24 mouse cellular contexts compared by ENCODE assay signal in the genomic region with DNA sequence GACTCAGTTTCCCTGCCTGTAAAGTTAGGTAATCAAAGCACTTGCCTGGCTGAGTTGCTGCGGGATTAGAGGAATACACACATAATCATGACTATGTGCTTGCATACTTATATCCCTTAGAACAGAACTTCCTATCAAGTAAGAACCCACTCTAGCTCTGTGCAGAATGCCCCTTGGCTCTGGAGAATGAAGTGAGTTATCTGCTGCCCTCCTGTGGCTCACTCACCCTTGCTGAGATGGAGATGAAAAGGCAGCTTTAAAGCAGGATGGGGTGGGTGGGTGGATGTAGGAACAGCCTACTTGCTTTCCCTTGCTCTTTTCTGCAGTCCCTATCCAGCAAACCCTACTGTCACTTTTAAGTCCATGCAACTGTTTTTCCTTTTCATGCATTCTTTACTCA. TPM values are rescaled to one million over a fixed set of nuclear protein-coding genes. Genes with fewer than 3 reads are reported as not detected.
DNase-seq lines count a peak whose midpoint lies in the region; ATAC-seq and TF ChIP-seq lines count a peak whose summit lies in the region.
"Had no signal": no experiment of that assay in that cellular context is flagged by ENCODE, and none has a peak within 500 bp of the region (broad histone marks: within the 10 kb centered on the region; RNA-seq: fewer than 3 reads in every experiment).

No protein-coding gene starts in this region.

- no peak overlapping the region for H3K9ac ChIP-seq in midbrain, embryonic 16.5 days (ENCODE audit: low read depth, low read length)
- no peak overlapping the region for H3K9ac ChIP-seq in midbrain, embryonic 13.5 days (replicated peaks)
- H3K9ac ChIP-seq: forebrain, embryonic 13.5 days; hindbrain, embryonic 15.5 days; limb, embryonic 12.5 days; liver, embryonic 15.5 days; midbrain, embryonic 15.5 days; neural tube, embryonic 12.5 days had no signal

- peak; percentile 46 for TF ChIP-seq CTCF in Patski (IDR thresholded peaks at IDR 0.05)

- no peak overlapping the region for H3K4me3 ChIP-seq in midbrain, embryonic 16.5 days (ENCODE audit: low read depth, low read length)
- no peak overlapping the region for H3K4me3 ChIP-seq in midbrain, embryonic 13.5 days (replicated peaks)
- H3K4me3 ChIP-seq: forebrain, embryonic 13.5 days; hindbrain, embryonic 15.5 days; limb, embryonic 12.5 days; liver, embryonic 15.5 days; midbrain, embryonic 15.5 days; neural tube, embryonic 12.5 days had no signal

- no peak overlapping the region for H3K4me2 ChIP-seq in midbrain, embryonic 16.5 days (ENCODE audit: low read length)
- H3K4me2 ChIP-seq in midbrain, embryonic 13.5 days (replicated peaks) = no peak overlapping the region
- H3K4me2 ChIP-seq: forebrain, embryonic 13.5 days; hindbrain, embryonic 15.5 days; limb, embryonic 12.5 days; liver, embryonic 15.5 days; midbrain, embryonic 15.5 days; neural tube, embryonic 12.5 days had no signal

- in situ Hi-C loops in Patski (cut with MboI; ENCODE audit: low pct_unique_long_range_greater_than_20kb) = no loop called here

- peak; percentile 54; the same call in 1 of the 2 replicates for ATAC-seq in midbrain, embryonic 16.5 days
- ATAC-seq in midbrain, embryonic 13.5 days = no peak
- ATAC-seq in Patski = no peak
- peak; percentile 26; the same call in 1 of the 2 replicates for ATAC-seq in megakaryocyte progenitor cell, adult 5-6 weeks (replicated peaks; ENCODE audit: poor library complexity)
- ATAC-seq: forebrain, embryonic 13.5 days; midbrain, embryonic 15.5 days had no signal

- POLR2A ChIA-PET in Patski (lab: Charles Lee) = no interaction called here

- WGBS in midbrain, embryonic 16.5 days = 100% methylated on average over 1 of the region's 1 CpGs
- WGBS in midbrain, embryonic 13.5 days = 97% methylated on average over 1 of the region's 1 CpGs

- H3K27ac ChIP-seq in midbrain, embryonic 16.5 days (ENCODE audit: low read length) = no peak overlapping the region
- no peak overlapping the region for H3K27ac ChIP-seq in midbrain, embryonic 13.5 days
- H3K27ac ChIP-seq: forebrain, embryonic 13.5 days; hindbrain, embryonic 15.5 days; limb, embryonic 12.5 days; liver, embryonic 15.5 days; macrophage; midbrain, embryonic 15.5 days; neural tube, embryonic 12.5 days had no signal

- no peaks in the 10 kb centered on the region for H3K9me3 ChIP-seq in midbrain, embryonic 16.5 days (replicated peaks; ENCODE audit: control insufficient read depth, low read length, poor library complexity, severe bottlenecking)
- H3K9me3 ChIP-seq in midbrain, embryonic 13.5 days = no peaks in the 10 kb centered on the region
- H3K9me3 ChIP-seq: forebrain, embryonic 13.5 days; hindbrain, embryonic 15.5 days; limb, embryonic 12.5 days; liver, embryonic 15.5 days; midbrain, embryonic 15.5 days; neural tube, embryonic 12.5 days had no signal

- CTCF ChIA-PET in Patski (lab: Charles Lee) = interaction anchor here (2.8 kb wide), 1 partner anchor 17 kb away, joined by 14 read pairs; no protein-coding TSS in a partner anchor

- H3K36me3 ChIP-seq in midbrain, embryonic 16.5 days (ENCODE audit: control insufficient read depth, insufficient read depth, low read length) = peaks cover 64% of the 10 kb centered on the region
- peaks cover 92% of the 10 kb centered on the region for H3K36me3 ChIP-seq in midbrain, embryonic 13.5 days

- H3K4me1 ChIP-seq in midbrain, embryonic 16.5 days (ENCODE audit: control insufficient read depth, insufficient read depth, low read length) = no peaks in the 10 kb centered on the region
- no peaks in the 10 kb centered on the region for H3K4me1 ChIP-seq in midbrain, embryonic 13.5 days (replicated peaks)
- H3K4me1 ChIP-seq: forebrain, embryonic 13.5 days; hindbrain, embryonic 15.5 days; limb, embryonic 12.5 days; liver, embryonic 15.5 days; midbrain, embryonic 15.5 days; neural tube, embryonic 12.5 days had no signal

- no peaks in the 10 kb centered on the region for H3K27me3 ChIP-seq in midbrain, embryonic 16.5 days (ENCODE audit: control insufficient read depth, insufficient read depth, low read depth, low read length)
- H3K27me3 ChIP-seq in midbrain, embryonic 13.5 days = no peaks in the 10 kb centered on the region
- H3K27me3 ChIP-seq in Patski = no peaks in the 10 kb centered on the region
- H3K27me3 ChIP-seq: forebrain, embryonic 13.5 days; hindbrain, embryonic 15.5 days; limb, embryonic 12.5 days; liver, embryonic 15.5 days; midbrain, embryonic 15.5 days; neural tube, embryonic 12.5 days had no signal

- DNase-seq in kidney, postnatal 4 days = peak; percentile 10 to 28
- no peak for DNase-seq in kidney, adult 18-20 months
- no peak for DNase-seq in Patski (ENCODE audit: low read depth, low spot score)
- DNase-seq in cerebellum, adult 8-10 months = no peak
- no peak for DNase-seq in cerebellum, adult 9-11 months
- DNase-seq: cerebellum, adult 9-10 months; embryo, embryonic 11 days; kidney, adult 9 months; thymus, postnatal 4 days had no signal

RNA-seq across cellular contexts. Expression of gene Idh1, which starts 24.1 kb away (rescaled TPM):
- 553 and 565 TPM in 2 replicates for polyA plus RNA-seq in midbrain, embryonic 16.5 days (2015; fragmentation: Nextera tagmentation; extraction: Ambion mirVana)
- 517 and 568 TPM in 2 replicates for polyA plus RNA-seq in midbrain, embryonic 13.5 days (2015; fragmentation: Nextera tagmentation; extraction: Ambion mirVana)
- 69.2 TPM for polyA plus RNA-seq in Patski (2021)
- total RNA-seq in megakaryocyte progenitor cell, adult 5-6 weeks (2015) = 89.6 and 104 TPM in 2 replicates
- total RNA-seq in megakaryocyte progenitor cell, adult 5-6 weeks (2017) = 172 and 200 TPM in 2 replicates

RNA-seq across cellular contexts. Expression of gene Pikfyve, which starts 24.3 kb away (rescaled TPM):
- polyA plus RNA-seq in midbrain, embryonic 16.5 days (2015; fragmentation: Nextera tagmentation; extraction: Ambion mirVana) = 9.8 and 12.4 TPM in 2 replicates
- 14.4 and 16.2 TPM in 2 replicates for polyA plus RNA-seq in midbrain, embryonic 13.5 days (2015; fragmentation: Nextera tagmentation; extraction: Ambion mirVana)
- polyA plus RNA-seq in Patski (2021) = 13.7 TPM
- total RNA-seq in megakaryocyte progenitor cell, adult 5-6 weeks (2015) = 21.6 and 28.0 TPM in 2 replicates
- total RNA-seq in megakaryocyte progenitor cell, adult 5-6 weeks (2017) = 24.4 and 30.2 TPM in 2 replicates

RNA-seq across cellular contexts. Expression of gene D630023F18Rik, which starts 39.2 kb away (rescaled TPM):
- polyA plus RNA-seq in midbrain, embryonic 16.5 days (2015; fragmentation: Nextera tagmentation; extraction: Ambion mirVana) = 1.6 and 3.1 TPM in 2 replicates
- 0.26 and 0.27 TPM in 2 replicates for polyA plus RNA-seq in midbrain, embryonic 13.5 days (2015; fragmentation: Nextera tagmentation; extraction: Ambion mirVana)
- 0.08 TPM for polyA plus RNA-seq in Patski (2021)
- 1.3 and 1.9 TPM in 2 replicates for total RNA-seq in megakaryocyte progenitor cell, adult 5-6 weeks (2015)
- 0.12 and 0.51 TPM in 2 replicates for total RNA-seq in megakaryocyte progenitor cell, adult 5-6 weeks (2017)
- total RNA-seq: gastrocnemius, adult 18-20 months; heart, adult 8-10 months had no signal
- polyA plus RNA-seq: heart, postnatal 0 days; spleen, adult 2 months had no signal

RNA-seq across cellular contexts. Expression of gene Gm28845, which starts 42.9 kb away (rescaled TPM):
- not detected in 2 replicates for polyA plus RNA-seq in midbrain, embryonic 16.5 days (2015; fragmentation: Nextera tagmentation; extraction: Ambion mirVana)
- polyA plus RNA-seq in midbrain, embryonic 13.5 days (2015; fragmentation: Nextera tagmentation; extraction: Ambion mirVana) = not detected in 2 replicates
- polyA plus RNA-seq in Patski (2021) = not detected
- total RNA-seq in megakaryocyte progenitor cell, adult 5-6 weeks (2015) = not detected in 2 replicates
- not detected in 2 replicates for total RNA-seq in megakaryocyte progenitor cell, adult 5-6 weeks (2017)
- total RNA-seq: gastrocnemius, adult 18-20 months; heart, adult 8-10 months had no signal
- polyA plus RNA-seq: forebrain, embryonic 13.5 days; heart, postnatal 0 days; hindbrain, embryonic 15.5 days; limb, embryonic 12.5 days; liver, embryonic 15.5 days; macrophage; midbrain, embryonic 15.5 days; neural tube, embryonic 12.5 days; spleen, adult 2 months had no signal

RNA-seq across cellular contexts. Expression of gene Cryga, which starts 59.0 kb away (rescaled TPM):
- not detected in 2 replicates for polyA plus RNA-seq in midbrain, embryonic 16.5 days (2015; fragmentation: Nextera tagmentation; extraction: Ambion mirVana)
- polyA plus RNA-seq in midbrain, embryonic 13.5 days (2015; fragmentation: Nextera tagmentation; extraction: Ambion mirVana) = not detected in 2 replicates
- polyA plus RNA-seq in Patski (2021) = not detected
- not detected in 2 replicates for total RNA-seq in megakaryocyte progenitor cell, adult 5-6 weeks (2015)
- total RNA-seq in megakaryocyte progenitor cell, adult 5-6 weeks (2017) = not detected in 2 replicates
- total RNA-seq: gastrocnemius, adult 18-20 months; heart, adult 8-10 months had no signal
- polyA plus RNA-seq: brain, embryonic 14.5 days; forebrain, embryonic 13.5 days; heart, postnatal 0 days; limb, embryonic 12.5 days; liver, embryonic 15.5 days; macrophage; midbrain, embryonic 15.5 days; neural tube, embryonic 12.5 days; spleen, adult 2 months had no signal

Comparison
In these comparisons a context has a peak if more than half of its experiments do, and no peak if none do; other contexts are left out.
1. DNase-seq: peak in kidney, postnatal 4 days (2 of 2); none in kidney, adult 18-20 months (single experiment), Patski (single experiment), cerebellum, adult 8-10 months (single experiment) and cerebellum, adult 9-11 months (single experiment).
2. ATAC-seq: peak in midbrain, embryonic 16.5 days (single experiment) and megakaryocyte progenitor cell, adult 5-6 weeks (single experiment); none in midbrain, embryonic 13.5 days (single experiment) and Patski (single experiment).